Mouse (Mus musculus) T-helper 1 cell (primary cell): ENCODE measurements around the gene Mbip.

Experiments
- in situ Hi-C: fragments of 300-600 bp; cut with MboI, MseI; formaldehyde crosslinking; loops from one replicate; pipeline ENCODE4 v1.15.1; 2025; ENCODE audit warnings: high pct_unique_total_duplicates

The Mbip gene

DNA sequence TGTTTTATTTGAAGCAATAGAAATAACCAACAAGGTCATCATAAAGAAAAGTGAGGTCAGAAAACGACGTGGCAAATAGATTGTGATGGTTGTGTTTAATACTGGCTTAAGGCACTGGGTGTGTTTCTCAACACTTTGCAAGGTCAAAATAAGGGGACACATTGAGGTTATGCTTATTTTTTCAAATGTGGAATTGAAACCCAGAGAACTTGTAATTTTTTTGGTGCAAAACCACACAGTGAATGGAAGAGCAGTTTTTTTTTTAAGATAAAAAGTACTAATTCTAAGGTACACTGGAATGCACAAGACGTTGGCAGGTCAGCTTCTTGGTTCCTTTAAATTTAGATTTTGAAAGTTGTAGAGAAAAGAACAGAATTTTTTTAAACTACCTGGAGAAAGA, 50.5 kb downstream of the Mbip start:
- in situ Hi-C loops: no loop called here

DNA sequence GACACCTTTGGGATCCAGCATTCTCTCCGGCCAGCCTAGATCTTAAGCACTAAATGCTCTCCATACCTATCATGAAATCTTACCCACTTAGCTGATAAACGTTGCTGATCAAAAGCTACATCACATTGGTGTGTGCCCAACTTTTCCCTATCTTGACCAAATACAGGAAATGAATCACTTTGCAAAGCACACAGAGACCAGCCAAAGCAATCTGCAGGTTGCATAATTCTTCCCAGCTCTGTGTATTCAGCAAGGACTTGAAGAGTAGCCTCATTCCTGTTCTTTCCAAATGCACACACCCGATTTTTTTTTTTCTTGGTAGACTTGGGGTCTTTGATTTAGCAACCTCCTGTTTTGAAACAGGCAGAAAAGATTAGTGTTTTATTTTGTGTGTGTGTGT, 57.1 kb downstream of the Mbip start:
- in situ Hi-C loops: no loop called here

DNA sequence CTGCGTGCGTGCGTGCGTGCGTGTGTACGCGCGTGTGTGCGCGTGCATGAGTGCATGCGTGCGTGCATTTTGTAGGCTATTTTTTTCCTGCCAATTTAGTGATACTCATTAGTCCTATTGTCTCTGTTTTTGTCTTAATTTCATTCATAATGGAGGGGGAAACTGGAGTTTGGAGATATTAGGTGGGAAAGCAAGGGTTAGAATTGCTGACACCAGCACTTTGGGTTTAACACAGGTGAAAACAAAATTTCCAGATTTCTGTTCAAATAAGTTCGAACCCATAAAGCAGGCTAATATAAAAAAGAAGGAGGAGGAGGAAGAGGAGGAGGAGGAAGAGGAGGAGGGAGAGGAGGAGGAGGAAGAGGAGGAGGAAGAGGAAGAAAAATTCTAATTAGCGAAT, 58.9 kb downstream of the Mbip start:
- in situ Hi-C loops: no loop called here

DNA sequence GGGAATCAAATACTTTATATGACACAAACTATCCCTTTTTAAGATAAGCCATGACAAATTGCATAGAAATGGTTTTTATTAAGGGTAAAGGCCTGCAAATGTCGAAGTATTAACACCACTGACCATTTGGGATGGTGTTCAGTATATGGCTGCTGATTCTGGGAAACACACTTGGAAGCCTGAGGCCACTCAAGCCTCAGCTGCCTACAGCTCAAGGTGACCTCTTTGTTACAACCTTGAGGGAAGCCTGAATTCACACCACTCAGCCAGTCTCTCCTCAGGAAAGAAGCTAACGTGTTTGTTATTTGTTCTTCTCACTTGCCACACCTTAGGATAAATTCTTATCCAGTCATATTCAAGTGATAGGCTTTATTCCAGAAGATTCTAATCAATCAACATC, 61.5 kb downstream of the Mbip start:
- in situ Hi-C loops: no loop called here

DNA sequence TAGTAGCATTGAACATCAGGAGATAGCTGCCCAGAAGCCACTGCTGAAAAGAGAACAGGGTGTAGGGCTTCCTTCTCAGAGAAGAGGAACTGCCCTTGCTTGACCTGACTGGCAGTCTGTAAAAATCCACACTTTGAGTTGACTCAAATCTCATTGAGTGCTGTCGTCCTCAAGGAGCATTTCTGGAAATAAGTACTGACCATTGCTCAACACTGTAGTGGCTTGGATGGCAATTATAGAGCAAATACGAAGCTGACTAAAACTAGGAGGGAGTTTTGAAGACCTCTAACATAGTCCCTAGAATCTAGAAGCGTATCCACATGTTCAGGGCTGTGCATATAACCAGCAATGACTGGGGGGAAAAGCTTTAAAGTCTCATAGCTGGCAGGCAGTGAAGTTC, 64.0 kb downstream of the Mbip start:
- in situ Hi-C loops: no loop called here
